In the genomic region with DNA sequence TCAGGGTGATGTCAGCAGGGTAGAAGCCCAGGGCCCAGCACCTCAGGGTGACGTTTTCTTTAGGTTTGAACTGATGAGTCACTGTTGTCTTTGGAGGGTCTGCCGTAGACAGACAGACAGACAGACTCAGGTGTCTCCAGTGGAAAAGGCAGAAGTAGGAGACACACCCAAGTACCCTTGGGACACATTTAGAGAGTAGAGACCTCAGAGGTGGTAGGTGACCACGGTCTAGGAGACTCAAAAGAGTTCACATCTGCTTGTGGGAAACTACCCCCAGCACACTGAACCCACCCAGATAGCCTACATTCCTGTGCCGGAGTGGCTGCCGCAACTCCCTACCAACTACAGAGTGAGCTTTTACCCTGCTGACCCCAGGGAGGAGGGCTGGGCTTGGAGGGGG, we compare ENCODE assay signal across 30 mouse cellular contexts. TPM values are rescaled to one million over a fixed set of nuclear protein-coding genes. Genes with fewer than 3 reads are reported as not detected.
"Had no signal": no experiment of that assay in that cellular context is flagged by ENCODE, and none has a peak within 500 bp of the region (broad histone marks: within the 10 kb centered on the region; RNA-seq: fewer than 3 reads in every experiment).

No protein-coding gene starts in this region.

- H3K9ac ChIP-seq: heart, embryonic 13.5 days; heart, embryonic 15.5 days; hindbrain, embryonic 12.5 days; hindbrain, embryonic 14.5 days; kidney, embryonic 15.5 days; limb, embryonic 12.5 days had no signal

- DNase-seq: gastrocnemius, adult 2 months; gastrocnemius, postnatal 10 days; gastrocnemius, postnatal 25 days; heart, adult 18-20 months; heart, postnatal 14 days; heart, postnatal 36 days; kidney, adult 11 months; kidney, adult 2 months; kidney, adult 9 months; kidney, postnatal 14 days; kidney, postnatal 36 days; layer of hippocampus, adult 9-11 months; layer of hippocampus, postnatal 36 days had no signal

- H3K4me1 ChIP-seq: heart, embryonic 13.5 days; heart, embryonic 15.5 days; hindbrain, embryonic 12.5 days; kidney, embryonic 15.5 days; limb, embryonic 10.5 days; limb, embryonic 12.5 days had no signal

- H3K4me2 ChIP-seq: heart, embryonic 11.5 days; heart, embryonic 13.5 days; heart, embryonic 15.5 days; hindbrain, embryonic 12.5 days; hindbrain, embryonic 14.5 days; kidney, embryonic 15.5 days; limb, embryonic 12.5 days had no signal

- H3K27ac ChIP-seq: gastrocnemius, adult 2 months; heart, embryonic 13.5 days; heart, embryonic 15.5 days; hindbrain, embryonic 12.5 days; hindbrain, embryonic 14.5 days; hindbrain, postnatal 0 days; kidney, embryonic 15.5 days; kidney, postnatal 0 days; left cerebral cortex, adult 2 months; limb, embryonic 10.5 days; limb, embryonic 12.5 days had no signal

- H3K9me3 ChIP-seq: heart, embryonic 13.5 days; heart, embryonic 15.5 days; hindbrain, embryonic 12.5 days; kidney, embryonic 15.5 days; limb, embryonic 10.5 days; limb, embryonic 12.5 days had no signal

- H3K4me3 ChIP-seq: gastrocnemius, adult 2 months; heart, embryonic 13.5 days; heart, embryonic 15.5 days; hindbrain, embryonic 12.5 days; kidney, embryonic 15.5 days; left cerebral cortex, adult 2 months; limb, embryonic 10.5 days; limb, embryonic 12.5 days had no signal

- H3K27me3 ChIP-seq: heart, embryonic 13.5 days; heart, embryonic 15.5 days; hindbrain, embryonic 12.5 days; kidney, embryonic 15.5 days; limb, embryonic 12.5 days had no signal

- ATAC-seq: hindbrain, postnatal 0 days; intestine, embryonic 16.5 days had no signal

RNA-seq across cellular contexts. Expression of a gene that starts 27.8 kb away (rescaled TPM):
- polyA plus RNA-seq: frontal cortex, adult 2 months; heart, embryonic 11.5 days; heart, embryonic 13.5 days; heart, embryonic 15.5 days; heart, postnatal 0 days; hindbrain, embryonic 12.5 days; hindbrain, embryonic 14.5 days; hindbrain, postnatal 0 days; intestine, embryonic 14.5 days; kidney, adult 2 months; kidney, embryonic 15.5 days; kidney, postnatal 0 days; large intestine, adult 2 months; limb, embryonic 10.5 days; limb, embryonic 12.5 days; limb, embryonic 14.5 days had no signal
